Mouse (Mus musculus): ENCODE results near the gene H1f0. TPM values are rescaled to one million over a fixed set of nuclear protein-coding genes. Genes with fewer than 3 reads are reported as not detected.
A peak's percentile ranks its signal among the peaks of the same experiment; 100 is the strongest.

H1f0 gene
- polyA plus RNA-seq, 1 experiment from 2014 or later = 551 TPM

- Histone ChIP-seq H3K27ac (ENCODE audit: low read length) (no peak overlapping the region), H3K36me3 (ENCODE audit: control insufficient read depth, insufficient read depth, low read length) (peaks cover 20% of the 10 kb centered on the region), H3K4me3 (replicated peaks; ENCODE audit: low read length) (no peak overlapping the region), H3K4me1 (ENCODE audit: control insufficient read depth, insufficient read depth, low read length) (peaks cover 12% of the 10 kb centered on the region), H3K9ac (ENCODE audit: low read length) (no peak overlapping the region), H3K9me3 (replicated peaks; ENCODE audit: control insufficient read depth, low read length) (no peaks in the 10 kb centered on the region), H3K4me2 (ENCODE audit: low read depth, low read length) (no peak overlapping the region), H3K27me3 (ENCODE audit: control insufficient read depth, insufficient read depth, low read length) (no peaks in the 10 kb centered on the region)
- WGBS = 71% methylated on average over 2 of the region's 2 CpGs
- no peak for ATAC-seq (ENCODE audit: insufficient read depth, low FRiP score)
These were observed 24.1 kb downstream of the H1f0 start for GRCm38 (mm10) chr15:79052366-79052765.

GRCm38 (mm10) chr15:79056601-79057000, 28.4 kb downstream of the H1f0 start:
- Histone ChIP-seq H3K27ac (ENCODE audit: low read length) (no peak overlapping the region), H3K9me3 (replicated peaks; ENCODE audit: control insufficient read depth, low read length) (no peaks in the 10 kb centered on the region), H3K4me3 (replicated peaks; ENCODE audit: low read length) (no peak overlapping the region), H3K4me1 (ENCODE audit: control insufficient read depth, insufficient read depth, low read length) (peaks cover 10% of the 10 kb centered on the region), H3K4me2 (ENCODE audit: low read depth, low read length) (no peak overlapping the region), H3K27me3 (ENCODE audit: control insufficient read depth, insufficient read depth, low read length) (no peaks in the 10 kb centered on the region), H3K36me3 (ENCODE audit: control insufficient read depth, insufficient read depth, low read length) (peaks cover 34% of the 10 kb centered on the region), H3K9ac (ENCODE audit: low read length) (no peak overlapping the region)
- no peak for ATAC-seq (ENCODE audit: insufficient read depth, low FRiP score)
- 86% methylated on average over 7 of the region's 7 CpGs for WGBS

GRCm38 (mm10) chr15:79057850-79058249, 29.6 kb downstream of the H1f0 start:
- Histone ChIP-seq H3K4me1 (ENCODE audit: control insufficient read depth, insufficient read depth, low read length) (peaks cover 12% of the 10 kb centered on the region), H3K27me3 (ENCODE audit: control insufficient read depth, insufficient read depth, low read length) (no peaks in the 10 kb centered on the region), H3K4me3 (replicated peaks; ENCODE audit: low read length) (no peak overlapping the region), H3K27ac (ENCODE audit: low read length) (no peak overlapping the region), H3K9ac (ENCODE audit: low read length) (no peak overlapping the region), H3K36me3 (ENCODE audit: control insufficient read depth, insufficient read depth, low read length) (peaks cover 28% of the 10 kb centered on the region), H3K9me3 (replicated peaks; ENCODE audit: control insufficient read depth, low read length) (no peaks in the 10 kb centered on the region), H3K4me2 (ENCODE audit: low read depth, low read length) (no peak overlapping the region)
- no peak for ATAC-seq (ENCODE audit: insufficient read depth, low FRiP score)
- 85% methylated on average over 6 of the region's 6 CpGs for WGBS

- Histone ChIP-seq H3K9me3 (replicated peaks; ENCODE audit: control insufficient read depth, low read length) (no peaks in the 10 kb centered on the region), H3K27ac (ENCODE audit: low read length) (no peak overlapping the region), H3K4me2 (ENCODE audit: low read depth, low read length) (peak overlapping the region; percentile 81; the same call in 1 of the 2 replicates), H3K9ac (ENCODE audit: low read length) (0 out of 2 replicates have a peak overlapping the region, but pooled peaks have one; percentile 38), H3K4me3 (replicated peaks; ENCODE audit: low read length) (no peak overlapping the region), H3K27me3 (ENCODE audit: control insufficient read depth, insufficient read depth, low read length) (no peaks in the 10 kb centered on the region), H3K36me3 (ENCODE audit: control insufficient read depth, insufficient read depth, low read length) (peaks cover 14% of the 10 kb centered on the region; the same call in 1 of the 2 replicates), H3K4me1 (ENCODE audit: control insufficient read depth, insufficient read depth, low read length) (peaks cover 29% of the 10 kb centered on the region)
- no peak for ATAC-seq (ENCODE audit: insufficient read depth, low FRiP score)
- WGBS = 78% methylated on average over 14 of the region's 14 CpGs
These were observed 32.8 kb downstream of the H1f0 start for GRCm38 (mm10) chr15:79060887-79061565.

- WGBS = under 1% methylated on average over 80 of the region's 80 CpGs
- peaks cover 29% of the 10 kb centered on the region for H3K4me1 ChIP-seq (ENCODE audit: control insufficient read depth, insufficient read depth, low read length)
- H3K4me3 ChIP-seq (replicated peaks; ENCODE audit: low read length) = peak within 1 kb of the TSS; percentile 98
- peaks cover 13% of the 10 kb centered on the region; the same call in 1 of the 2 replicates for H3K36me3 ChIP-seq (ENCODE audit: control insufficient read depth, insufficient read depth, low read length)
- peak within 1 kb of the TSS; percentile 81 for H3K4me2 ChIP-seq (ENCODE audit: low read depth, low read length)
- peak within 1 kb of the TSS; percentile 94 for H3K9ac ChIP-seq (ENCODE audit: low read length)
- peak; percentile 99 for ATAC-seq (ENCODE audit: insufficient read depth, low FRiP score)
- H3K27ac ChIP-seq (ENCODE audit: low read length) = peak within 1 kb of the TSS; percentile 84
- H3K27me3 ChIP-seq (ENCODE audit: control insufficient read depth, insufficient read depth, low read length) = no peaks in the 10 kb centered on the region
- no peaks in the 10 kb centered on the region for H3K9me3 ChIP-seq (replicated peaks; ENCODE audit: control insufficient read depth, low read length)
These were observed 34.3 kb downstream of the H1f0 start, which contains the start of gene Ankrd54 for GRCm38 (mm10) chr15:79062376-79063159. TSS of gene Ankrd54 (minus strand) at chr15:79062893.

GRCm38 (mm10) chr15:79063160-79063740, 35.0 kb downstream of the H1f0 start:
- H3K4me3 ChIP-seq (replicated peaks; ENCODE audit: low read length) = peak overlapping the region; percentile 39
- peak overlapping the region; percentile 73 for H3K27ac ChIP-seq (ENCODE audit: low read length)

GRCm38 (mm10) chr15:79065086-79065770, 37.0 kb downstream of the H1f0 start:
- Histone ChIP-seq H3K4me3 (replicated peaks; ENCODE audit: low read length) (no peak overlapping the region), H3K27ac (ENCODE audit: low read length) (peak overlapping the region; percentile 85), H3K9me3 (replicated peaks; ENCODE audit: control insufficient read depth, low read length) (no peaks in the 10 kb centered on the region), H3K4me1 (ENCODE audit: control insufficient read depth, insufficient read depth, low read length) (peaks cover 29% of the 10 kb centered on the region), H3K4me2 (ENCODE audit: low read depth, low read length) (no peak overlapping the region), H3K9ac (ENCODE audit: low read length) (no peak overlapping the region), H3K36me3 (ENCODE audit: control insufficient read depth, insufficient read depth, low read length) (no peaks in the 10 kb centered on the region), H3K27me3 (ENCODE audit: control insufficient read depth, insufficient read depth, low read length) (no peaks in the 10 kb centered on the region)
- 35% methylated on average over 8 of the region's 8 CpGs for WGBS
- no peak for ATAC-seq (ENCODE audit: insufficient read depth, low FRiP score)

More at GRCm38 (mm10) chr15:79063160-79063740, 35.0 kb downstream of the H1f0 start:
- ATAC-seq (ENCODE audit: insufficient read depth, low FRiP score) = no peak
- peak overlapping the region; percentile 69 for H3K4me2 ChIP-seq (ENCODE audit: low read depth, low read length)
- peaks cover 8% of the 10 kb centered on the region; the same call in 1 of the 2 replicates for H3K36me3 ChIP-seq (ENCODE audit: control insufficient read depth, insufficient read depth, low read length)
- no peaks in the 10 kb centered on the region for H3K27me3 ChIP-seq (ENCODE audit: control insufficient read depth, insufficient read depth, low read length)
- no peaks in the 10 kb centered on the region for H3K9me3 ChIP-seq (replicated peaks; ENCODE audit: control insufficient read depth, low read length)
- whole genome bisulfite sequencing = 8% methylated on average over 14 of the region's 14 CpGs
- H3K4me1 ChIP-seq (ENCODE audit: control insufficient read depth, insufficient read depth, low read length) = peaks cover 29% of the 10 kb centered on the region
- H3K9ac ChIP-seq (ENCODE audit: low read length) = peak overlapping the region; percentile 67

GRCm38 (mm10) chr15:79066276-79066675, 38.0 kb downstream of the H1f0 start:
- WGBS = 29% methylated on average over 2 of the region's 2 CpGs
- no peak for ATAC-seq (ENCODE audit: insufficient read depth, low FRiP score)
- Histone ChIP-seq H3K9ac (ENCODE audit: low read length) (no peak overlapping the region), H3K4me1 (ENCODE audit: control insufficient read depth, insufficient read depth, low read length) (peaks cover 25% of the 10 kb centered on the region), H3K4me2 (ENCODE audit: low read depth, low read length) (no peak overlapping the region), H3K27ac (ENCODE audit: low read length) (no peak overlapping the region), H3K4me3 (replicated peaks; ENCODE audit: low read length) (no peak overlapping the region), H3K27me3 (ENCODE audit: control insufficient read depth, insufficient read depth, low read length) (no peaks in the 10 kb centered on the region), H3K36me3 (ENCODE audit: control insufficient read depth, insufficient read depth, low read length) (no peaks in the 10 kb centered on the region), H3K9me3 (replicated peaks; ENCODE audit: control insufficient read depth, low read length) (no peaks in the 10 kb centered on the region)
